Mouse (Mus musculus): ENCODE measurements around the gene Dgkg. TPM values are rescaled to one million over a fixed set of nuclear protein-coding genes. Genes with fewer than 3 reads are reported as not detected.

The Dgkg gene
- polyA plus RNA-seq, 1 experiment from 2014 or later: 0.35 TPM

DNA sequence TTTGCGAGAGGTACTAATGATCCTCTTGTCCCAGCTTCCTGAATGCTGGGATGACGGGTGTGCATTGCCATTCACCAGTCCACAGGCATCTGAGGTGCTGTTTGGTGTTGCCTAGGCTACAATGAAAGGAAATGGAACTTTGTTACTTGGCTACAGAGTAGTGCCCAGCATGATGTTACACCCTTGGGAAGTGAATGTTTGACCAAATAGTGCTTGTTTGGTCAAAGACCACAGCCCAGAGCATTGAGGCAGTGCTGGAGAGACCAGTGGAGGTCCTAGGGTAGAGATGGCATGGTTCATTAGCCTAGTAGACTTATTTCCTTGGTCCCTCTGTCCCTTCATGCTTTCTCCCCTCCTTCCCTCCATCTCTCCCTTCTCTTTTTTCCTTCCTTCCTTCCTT, 73.6 kb downstream of the Dgkg start:
- no peak for ATAC-seq (ENCODE audit: insufficient number of reproducible peaks, low FRiP score, low TSS enrichment, low read depth)
- H3K27ac ChIP-seq: no peak overlapping the region
- H3K4me2 ChIP-seq: no peak overlapping the region
- no peak overlapping the region for H3K4me3 ChIP-seq
- H3K9ac ChIP-seq: no peak overlapping the region
- no peaks in the 10 kb centered on the region for H3K4me1 ChIP-seq
- no peaks in the 10 kb centered on the region for H3K36me3 ChIP-seq
- no peaks in the 10 kb centered on the region for H3K27me3 ChIP-seq
- H3K9me3 ChIP-seq: no peaks in the 10 kb centered on the region
- 49% methylated on average over 2 of the region's 2 CpGs for WGBS

DNA sequence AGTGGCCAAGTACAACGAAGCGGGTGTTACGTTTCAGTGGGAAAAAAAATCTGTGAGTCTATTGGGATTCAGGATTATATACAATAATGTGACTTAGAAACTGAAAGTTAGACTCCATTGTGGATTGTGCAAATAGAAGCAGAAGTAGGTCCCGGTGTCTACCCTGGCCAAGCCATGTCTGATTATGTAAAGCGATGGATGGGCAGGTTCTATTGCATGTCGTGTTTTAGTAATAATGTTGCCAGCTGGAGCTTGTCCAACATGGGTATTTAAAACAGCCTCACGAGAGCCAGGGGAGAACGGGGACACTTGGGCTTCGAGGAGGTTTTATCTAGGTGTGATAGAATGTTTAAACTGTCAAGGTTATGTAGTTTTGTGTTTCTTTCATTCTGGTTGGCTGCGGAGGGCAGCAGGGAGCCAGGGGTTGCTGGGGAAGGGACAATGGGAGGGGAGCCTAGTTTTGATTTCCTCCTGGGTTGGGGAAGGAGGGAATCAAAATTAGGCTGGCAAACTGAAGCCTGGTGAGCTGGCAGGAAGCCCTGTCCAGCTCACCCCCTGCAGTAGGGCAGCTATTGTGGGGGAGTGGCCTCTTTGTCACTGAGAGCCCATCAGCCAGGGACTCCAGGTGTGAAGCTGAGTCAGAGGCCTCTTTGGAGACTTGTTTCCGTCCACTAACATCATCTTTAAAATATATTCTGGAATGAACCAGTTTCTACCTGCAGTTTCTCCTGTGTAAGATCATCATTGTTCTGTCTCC, 74.7 kb downstream of the Dgkg start:
- Histone ChIP-seq H3K4me1 (no peaks in the 10 kb centered on the region), H3K36me3 (no peaks in the 10 kb centered on the region), H3K27ac (no peak overlapping the region), H3K4me2 (no peak overlapping the region), H3K4me3 (no peak overlapping the region), H3K9ac (no peak overlapping the region), H3K27me3 (no peaks in the 10 kb centered on the region), H3K9me3 (no peaks in the 10 kb centered on the region)
- WGBS: 39% methylated on average over 11 of the region's 11 CpGs
- ATAC-seq (ENCODE audit: insufficient number of reproducible peaks, low FRiP score, low TSS enrichment, low read depth): no peak

DNA sequence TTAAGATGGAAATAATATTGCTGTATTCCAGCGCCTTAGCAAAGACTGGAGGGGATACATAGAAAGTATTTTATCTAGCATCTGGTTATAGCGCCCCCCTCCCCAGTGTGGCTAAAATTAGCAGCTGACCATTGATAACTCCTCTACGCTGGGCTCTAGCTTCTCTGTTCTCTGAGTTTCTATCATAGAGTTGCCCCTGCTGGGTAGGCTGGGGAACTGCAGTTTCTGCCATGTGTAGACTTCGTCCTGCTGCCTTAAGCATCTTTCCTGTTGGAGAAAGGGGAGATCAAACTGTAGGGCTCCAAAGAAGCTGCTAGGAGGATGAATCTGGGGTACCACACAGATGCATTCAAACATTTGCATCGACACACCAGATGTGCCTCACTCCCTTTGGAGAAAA, 76.9 kb downstream of the Dgkg start:
- ATAC-seq (ENCODE audit: insufficient number of reproducible peaks, low FRiP score, low TSS enrichment, low read depth): no peak
- 46% methylated on average over 5 of the region's 5 CpGs for WGBS
- H3K36me3 ChIP-seq: no peaks in the 10 kb centered on the region
- H3K4me2 ChIP-seq: no peak overlapping the region
- 0 out of 2 replicates have a peak, but pooled peaks cover 3% of the 10 kb centered on the region for H3K27me3 ChIP-seq
- H3K27ac ChIP-seq: no peak overlapping the region
- no peaks in the 10 kb centered on the region for H3K9me3 ChIP-seq
- no peak overlapping the region for H3K4me3 ChIP-seq
- H3K4me1 ChIP-seq: no peaks in the 10 kb centered on the region
- no peak overlapping the region for H3K9ac ChIP-seq

DNA sequence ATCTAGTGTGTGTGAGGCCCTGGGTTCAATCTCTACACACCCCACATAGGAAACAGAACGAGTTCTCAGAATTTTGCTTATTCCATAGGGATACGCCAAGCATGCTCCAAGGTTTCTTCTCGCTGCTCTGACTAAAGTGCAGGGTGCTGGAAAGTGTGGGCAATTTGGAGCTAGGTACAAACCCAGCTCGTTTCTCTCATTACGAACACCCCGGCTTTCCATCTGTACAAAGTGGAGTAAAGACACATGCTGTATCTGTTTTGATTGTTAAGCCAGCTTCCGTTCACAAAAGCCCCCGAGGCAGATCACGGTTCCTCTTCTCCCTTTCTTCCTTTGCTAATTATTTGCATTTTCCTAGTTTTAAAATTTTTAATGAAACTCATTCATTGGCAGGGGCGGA, 78.1 kb downstream of the Dgkg start:
- H3K4me1 ChIP-seq: no peaks in the 10 kb centered on the region
- no peak overlapping the region for H3K9ac ChIP-seq
- H3K4me2 ChIP-seq: no peak overlapping the region
- no peaks in the 10 kb centered on the region for H3K9me3 ChIP-seq
- no peak overlapping the region for H3K27ac ChIP-seq
- H3K4me3 ChIP-seq: no peak overlapping the region
- no peak for ATAC-seq (ENCODE audit: insufficient number of reproducible peaks, low FRiP score, low TSS enrichment, low read depth)
- 0 out of 2 replicates have a peak, but pooled peaks cover 3% of the 10 kb centered on the region for H3K27me3 ChIP-seq
- H3K36me3 ChIP-seq: no peaks in the 10 kb centered on the region
- WGBS: 78% methylated on average over 10 of the region's 10 CpGs

DNA sequence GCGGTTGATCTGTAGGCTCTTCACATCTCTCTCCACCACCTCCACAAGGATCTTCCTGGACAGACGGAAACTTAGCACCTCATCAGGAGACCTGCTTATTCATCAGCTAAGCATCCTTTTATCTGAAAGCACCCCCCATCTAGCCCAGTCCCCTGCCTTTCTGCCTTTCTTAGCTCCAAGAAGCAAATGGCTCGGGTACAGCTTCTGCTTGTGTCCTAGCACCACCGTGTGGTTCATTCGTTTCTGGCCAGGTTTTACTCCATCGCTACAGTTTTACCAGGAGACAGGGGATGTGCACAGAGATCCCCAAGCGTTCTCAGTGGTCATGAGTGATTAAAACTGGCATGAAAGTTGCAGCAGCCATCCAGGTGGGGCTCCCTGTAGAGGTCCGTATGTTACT, 79.4 kb downstream of the Dgkg start:
- Histone ChIP-seq H3K9ac (no peak overlapping the region), H3K27ac (no peak overlapping the region), H3K9me3 (no peaks in the 10 kb centered on the region), H3K27me3 (peaks cover 7% of the 10 kb centered on the region; the same call in 1 of the 2 replicates), H3K4me2 (no peak overlapping the region), H3K4me1 (no peaks in the 10 kb centered on the region), H3K36me3 (no peaks in the 10 kb centered on the region), H3K4me3 (no peak overlapping the region)
- ATAC-seq (ENCODE audit: insufficient number of reproducible peaks, low FRiP score, low TSS enrichment, low read depth): no peak
- WGBS: 46% methylated on average over 8 of the region's 8 CpGs

DNA sequence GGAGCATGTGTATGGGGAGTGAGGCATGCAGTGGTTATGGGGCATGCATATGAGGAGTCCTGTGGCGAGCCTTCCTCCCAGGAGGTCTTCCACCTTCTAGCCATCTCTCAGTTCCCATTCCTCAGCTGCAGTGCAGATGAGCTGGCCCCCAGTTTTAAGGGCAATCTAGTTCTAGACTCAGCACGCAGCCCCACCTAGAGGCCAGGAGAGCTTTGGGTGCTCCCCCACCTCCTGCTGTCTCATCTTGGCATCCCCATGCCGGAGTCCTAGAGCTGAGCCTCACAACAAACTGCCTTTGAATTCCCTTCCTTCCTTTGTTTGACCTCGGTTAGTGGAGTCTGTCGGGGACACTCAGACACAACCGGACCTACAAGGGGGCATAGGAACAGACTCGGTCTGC, 82.9 kb downstream of the Dgkg start:
- ATAC-seq (ENCODE audit: insufficient number of reproducible peaks, low FRiP score, low TSS enrichment, low read depth): no peak
- Histone ChIP-seq H3K4me2 (no peak overlapping the region), H3K27ac (no peak overlapping the region), H3K27me3 (peaks cover 16% of the 10 kb centered on the region), H3K9me3 (no peaks in the 10 kb centered on the region), H3K4me3 (no peak overlapping the region), H3K36me3 (no peaks in the 10 kb centered on the region), H3K9ac (no peak overlapping the region), H3K4me1 (no peaks in the 10 kb centered on the region)
- 73% methylated on average over 7 of the region's 7 CpGs for WGBS

DNA sequence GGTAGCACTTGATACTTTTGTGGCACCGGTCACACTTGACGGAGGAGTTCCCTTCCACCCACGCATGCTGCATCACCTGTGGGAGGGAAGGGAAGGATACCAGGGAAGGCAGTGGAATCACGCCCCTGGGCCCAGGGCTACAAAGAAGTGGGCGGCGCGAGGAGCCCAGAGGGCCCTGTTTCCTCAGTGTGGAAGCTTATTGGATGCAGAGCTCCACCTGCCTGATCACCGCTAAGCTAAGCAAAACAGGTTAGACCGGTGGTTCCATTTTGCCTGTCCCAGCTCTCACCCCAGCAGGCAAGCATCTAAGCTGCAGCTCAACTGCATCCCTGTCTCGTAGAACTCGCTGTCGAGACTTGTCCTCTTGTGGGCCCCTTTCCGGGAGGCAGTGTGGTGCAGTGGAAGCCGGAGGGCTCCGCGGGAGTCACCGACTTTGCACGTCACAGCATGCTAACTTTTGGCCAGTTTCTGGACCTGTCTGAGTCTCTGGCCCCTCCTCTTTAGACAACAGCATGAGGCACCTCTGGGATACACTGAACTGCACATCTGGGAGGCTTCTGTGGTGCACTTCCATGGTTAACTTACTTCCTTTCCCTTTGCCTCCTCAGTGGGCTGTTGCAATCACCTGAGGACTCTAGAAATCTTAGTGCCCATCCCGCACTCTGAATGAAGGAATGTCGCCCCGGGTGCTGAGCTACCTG, 84.2 kb downstream of the Dgkg start:
- no peak overlapping the region for H3K27ac ChIP-seq
- 38% methylated on average over 21 of the region's 21 CpGs for WGBS
- no peak overlapping the region for H3K4me3 ChIP-seq
- 0 out of 2 replicates have a peak overlapping the region, but pooled peaks have one; percentile 12 for H3K4me2 ChIP-seq
- no peaks in the 10 kb centered on the region for H3K4me1 ChIP-seq
- no peaks in the 10 kb centered on the region for H3K36me3 ChIP-seq
- no peaks in the 10 kb centered on the region for H3K9me3 ChIP-seq
- peak; percentile 35; the same call in 1 of the 2 replicates for ATAC-seq (ENCODE audit: insufficient number of reproducible peaks, low FRiP score, low TSS enrichment, low read depth)
- H3K9ac ChIP-seq: no peak overlapping the region
- H3K27me3 ChIP-seq: peaks cover 16% of the 10 kb centered on the region

DNA sequence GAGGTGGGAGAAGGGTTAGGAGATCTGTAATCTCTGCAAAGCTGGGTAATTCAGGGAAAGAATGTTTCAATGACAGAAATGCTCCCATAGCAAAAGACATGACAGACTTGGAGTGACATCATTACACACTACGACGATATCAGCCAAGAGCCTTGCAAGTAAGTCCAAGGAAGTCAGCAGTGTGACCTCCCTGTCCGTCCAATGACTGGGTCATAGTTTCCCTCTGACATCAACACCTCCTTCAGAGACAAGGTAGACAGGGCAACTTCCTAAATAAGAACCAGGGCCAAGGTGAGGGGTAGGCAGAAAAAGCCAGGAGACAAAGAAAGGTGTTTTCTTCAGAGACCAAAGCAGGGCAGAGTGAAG, 92.1 kb downstream of the Dgkg start:
- 80% methylated on average over 3 of the region's 3 CpGs for WGBS
- no peak for ATAC-seq (ENCODE audit: insufficient number of reproducible peaks, low FRiP score, low TSS enrichment, low read depth)

DNA sequence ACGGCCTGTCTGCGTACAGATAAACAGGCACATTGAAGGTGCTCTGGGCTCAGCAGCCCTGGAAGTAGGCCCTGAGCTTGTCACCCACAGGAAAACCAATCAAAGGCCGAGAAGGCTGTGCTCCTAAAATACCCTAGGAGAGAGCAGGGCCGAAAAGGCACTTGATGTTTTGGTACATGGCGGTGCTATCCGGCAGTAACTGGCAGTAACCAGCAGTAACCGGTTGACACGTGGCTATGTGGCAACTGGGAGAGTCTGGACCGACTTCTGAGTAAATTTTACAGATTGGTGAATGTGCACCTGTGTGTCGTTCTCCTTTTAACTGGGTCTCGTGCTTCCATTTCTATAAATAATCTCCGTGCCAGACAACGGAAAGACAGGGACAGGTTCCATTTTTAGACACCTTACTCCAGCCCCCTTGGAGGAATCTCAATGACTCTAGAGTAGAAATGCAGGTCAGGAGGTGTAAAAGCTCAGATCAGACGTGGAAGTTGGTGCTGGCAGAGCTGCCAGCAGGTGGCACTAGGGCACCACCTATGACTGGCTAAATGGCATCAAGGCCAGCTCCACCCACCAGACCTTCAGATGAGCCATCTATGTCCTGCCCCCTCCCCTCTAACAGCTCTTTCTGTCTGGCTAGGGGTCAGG, 92.6 kb downstream of the Dgkg start:
- no peaks in the 10 kb centered on the region for H3K4me1 ChIP-seq
- no peak overlapping the region for H3K4me2 ChIP-seq
- WGBS: 53% methylated on average over 14 of the region's 14 CpGs
- H3K27ac ChIP-seq: no peak overlapping the region
- H3K9ac ChIP-seq: no peak overlapping the region
- no peak overlapping the region for H3K4me3 ChIP-seq
- H3K27me3 ChIP-seq: no peaks in the 10 kb centered on the region
- H3K9me3 ChIP-seq: no peaks in the 10 kb centered on the region
- H3K36me3 ChIP-seq: no peaks in the 10 kb centered on the region
- ATAC-seq (ENCODE audit: insufficient number of reproducible peaks, low FRiP score, low TSS enrichment, low read depth): no peak

More for the DNA sequence above, 92.1 kb downstream of the Dgkg start:
- Histone ChIP-seq H3K27me3 (no peaks in the 10 kb centered on the region), H3K36me3 (no peaks in the 10 kb centered on the region), H3K9ac (no peak overlapping the region), H3K4me3 (no peak overlapping the region), H3K27ac (no peak overlapping the region), H3K4me2 (no peak overlapping the region), H3K9me3 (no peaks in the 10 kb centered on the region), H3K4me1 (no peaks in the 10 kb centered on the region)

DNA sequence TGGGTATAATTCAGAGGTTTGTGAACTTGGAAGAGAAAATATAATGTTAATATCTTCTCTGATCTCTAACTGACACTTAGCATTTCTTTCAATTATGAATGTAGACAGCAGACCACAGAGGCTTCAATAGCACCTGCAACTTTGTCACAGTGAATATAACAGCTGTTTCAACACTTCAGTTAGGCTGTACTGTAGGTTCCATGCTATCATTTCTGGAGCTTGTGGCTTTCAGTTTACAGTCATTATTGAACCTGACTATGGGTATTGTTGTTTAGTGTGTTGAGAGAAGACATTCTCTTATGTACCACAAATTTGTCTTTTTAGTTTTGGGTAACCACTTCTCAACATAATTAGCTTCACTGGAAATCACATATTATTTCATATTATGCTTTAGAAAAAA, 93.4 kb downstream of the Dgkg start:
- H3K4me1 ChIP-seq: no peaks in the 10 kb centered on the region

DNA sequence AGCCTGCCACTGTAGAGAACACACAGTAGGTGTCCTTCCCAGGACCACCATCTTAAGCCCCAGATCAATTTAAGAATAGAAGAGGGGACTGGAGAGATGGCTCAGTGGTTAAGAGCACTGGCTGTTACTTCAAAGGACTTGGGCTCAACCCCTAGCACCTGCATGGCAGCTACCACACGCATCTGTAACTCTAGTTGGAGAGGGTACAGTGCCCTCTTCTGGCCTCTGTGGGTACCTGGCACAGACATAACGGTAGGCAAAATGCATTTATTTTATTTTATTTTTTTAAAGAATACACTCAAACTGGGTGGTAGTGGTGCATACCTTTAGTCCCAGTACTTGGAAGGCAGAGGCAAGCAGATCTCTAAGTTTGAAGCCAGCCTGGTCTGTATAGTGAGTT, 102.0 kb downstream of the Dgkg start:
- peaks cover 13% of the 10 kb centered on the region for H3K4me1 ChIP-seq
- ATAC-seq (ENCODE audit: insufficient number of reproducible peaks, low FRiP score, low TSS enrichment, low read depth): no peak
- no peaks in the 10 kb centered on the region for H3K27me3 ChIP-seq
- WGBS: 50% methylated on average over 2 of the region's 2 CpGs
- H3K36me3 ChIP-seq: no peaks in the 10 kb centered on the region
- no peak overlapping the region for H3K9ac ChIP-seq
- no peak overlapping the region for H3K4me3 ChIP-seq
- H3K4me2 ChIP-seq: no peak overlapping the region
- no peak overlapping the region for H3K27ac ChIP-seq
- H3K9me3 ChIP-seq: no peaks in the 10 kb centered on the region

More for the DNA sequence above, 93.4 kb downstream of the Dgkg start:
- no peak overlapping the region for H3K9ac ChIP-seq
- H3K9me3 ChIP-seq: no peaks in the 10 kb centered on the region
- no peaks in the 10 kb centered on the region for H3K36me3 ChIP-seq
- no peak overlapping the region for H3K27ac ChIP-seq
- H3K4me2 ChIP-seq: no peak overlapping the region
- H3K27me3 ChIP-seq: no peaks in the 10 kb centered on the region
- ATAC-seq (ENCODE audit: insufficient number of reproducible peaks, low FRiP score, low TSS enrichment, low read depth): no peak
- no peak overlapping the region for H3K4me3 ChIP-seq

DNA sequence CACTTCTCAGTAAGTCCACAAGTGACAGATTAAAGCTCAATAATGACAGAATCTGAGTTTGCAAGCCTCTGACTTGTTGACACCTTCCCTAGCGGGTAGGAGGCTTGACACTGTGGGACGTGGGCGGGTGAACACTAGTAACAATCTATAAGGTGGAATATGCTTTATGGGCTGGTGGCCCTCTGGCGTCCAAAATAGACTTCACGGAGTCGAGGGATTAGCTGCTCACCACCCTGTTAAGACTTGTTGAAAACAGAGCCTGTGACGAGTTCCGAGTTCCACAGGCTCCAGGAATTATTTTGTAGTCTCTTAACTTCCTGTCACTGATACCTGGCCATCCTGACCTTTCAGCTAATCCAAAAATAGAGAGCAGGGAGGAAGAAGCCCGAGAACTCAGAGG, 104.7 kb downstream of the Dgkg start:
- Histone ChIP-seq H3K4me3 (no peak overlapping the region), H3K36me3 (no peaks in the 10 kb centered on the region), H3K27me3 (no peaks in the 10 kb centered on the region), H3K9ac (no peak overlapping the region), H3K27ac (no peak overlapping the region), H3K9me3 (no peaks in the 10 kb centered on the region), H3K4me2 (no peak overlapping the region), H3K4me1 (peaks cover 26% of the 10 kb centered on the region)
- no peak for ATAC-seq (ENCODE audit: insufficient number of reproducible peaks, low FRiP score, low TSS enrichment, low read depth)
- 48% methylated on average over 9 of the region's 9 CpGs for WGBS
